Mouse (Mus musculus) forebrain, embryonic 11.5 days (tissue): ENCODE data around the gene Disc1. TPM values are rescaled to one million over a fixed set of nuclear protein-coding genes. Genes with fewer than 3 reads are reported as not detected.

Source experiments
- ATAC-seq: fragments of 200-750 bp; cut with Nextera tagmentation; replicated peaks from 2 replicates; pipeline ENCODE4 v1.8.0; 2017; ENCODE audit warnings: moderate TSS enrichment; ENCODE audit not compliant: low FRiP score
- DNase-seq: peaks from one replicate; pipeline ENCODE4 v3.0.0-alpha.2; 2017; ENCODE audit warnings: low spot score
- H3K27ac ChIP-seq: fragments of 300-500 bp; sonication (generic); 2 replicates; pipeline ENCODE4 v1.5.1; 2014; ENCODE audit warnings: low read depth, low read length
- H3K27me3 ChIP-seq: fragments of 300-500 bp; sonication (generic); 2 replicates; pipeline ENCODE4 v1.6.1; 2014; ENCODE audit warnings: mild to moderate bottlenecking, low read length, mixed read lengths; ENCODE audit not compliant: control insufficient read depth, insufficient read depth
- H3K36me3 ChIP-seq: fragments of 300-500 bp; sonication (generic); 2 replicates; pipeline ENCODE4 v1.6.1; 2014; ENCODE audit warnings: mild to moderate bottlenecking, low read length, moderate library complexity, mixed read lengths; ENCODE audit not compliant: control insufficient read depth, insufficient read depth
- H3K4me1 ChIP-seq: fragments of 300-500 bp; sonication (generic); replicated peaks from 2 replicates; pipeline ENCODE4 v1.6.1; 2014; ENCODE audit warnings: low read length, mixed read lengths; ENCODE audit not compliant: control insufficient read depth, insufficient read depth
- H3K4me2 ChIP-seq: fragments of 300-500 bp; sonication (generic); 2 replicates; pipeline ENCODE4 v1.6.1; 2014; ENCODE audit warnings: low read depth, mild to moderate bottlenecking, low read length, moderate library complexity, mixed read lengths; ENCODE audit not compliant: severe bottlenecking
- H3K4me3 ChIP-seq: fragments of 300-500 bp; sonication (generic); 2 replicates; pipeline ENCODE4 v1.5.1; 2014; ENCODE audit warnings: low read depth, low read length
- H3K9ac ChIP-seq: fragments of 300-500 bp; sonication (generic); 2 replicates; pipeline ENCODE4 v1.6.1; 2014; ENCODE audit warnings: low read length
- H3K9me3 ChIP-seq: fragments of 300-500 bp; sonication (generic); 2 replicates; pipeline ENCODE4 v1.6.1; 2016; ENCODE audit warnings: low read length, mixed read lengths; ENCODE audit not compliant: control insufficient read depth
- WGBS: fragments of 180-500 bp; shearing (Covaris S2); extraction: QIAGEN DNeasy Blood & Tissue Kit; methylation state at CpG from one replicate; pipeline ENCODE4 v1.1.7; 2014; 5-methylcytosine and 5-hydroxymethylcytosine counted together
- polyA plus RNA-seq: library from polyadenylated mRNA; unstranded; fragments of >200 nt; fragmentation: Nextera tagmentation; extraction: Ambion mirVana; gene quantifications from 2 replicates; pipeline ENCODE4 v1.2.1, GENCODE M21; 2014

Gene Disc1
- polyA plus RNA-seq, 1 experiment from 2014 or later, result 1.3 TPM

DNA sequence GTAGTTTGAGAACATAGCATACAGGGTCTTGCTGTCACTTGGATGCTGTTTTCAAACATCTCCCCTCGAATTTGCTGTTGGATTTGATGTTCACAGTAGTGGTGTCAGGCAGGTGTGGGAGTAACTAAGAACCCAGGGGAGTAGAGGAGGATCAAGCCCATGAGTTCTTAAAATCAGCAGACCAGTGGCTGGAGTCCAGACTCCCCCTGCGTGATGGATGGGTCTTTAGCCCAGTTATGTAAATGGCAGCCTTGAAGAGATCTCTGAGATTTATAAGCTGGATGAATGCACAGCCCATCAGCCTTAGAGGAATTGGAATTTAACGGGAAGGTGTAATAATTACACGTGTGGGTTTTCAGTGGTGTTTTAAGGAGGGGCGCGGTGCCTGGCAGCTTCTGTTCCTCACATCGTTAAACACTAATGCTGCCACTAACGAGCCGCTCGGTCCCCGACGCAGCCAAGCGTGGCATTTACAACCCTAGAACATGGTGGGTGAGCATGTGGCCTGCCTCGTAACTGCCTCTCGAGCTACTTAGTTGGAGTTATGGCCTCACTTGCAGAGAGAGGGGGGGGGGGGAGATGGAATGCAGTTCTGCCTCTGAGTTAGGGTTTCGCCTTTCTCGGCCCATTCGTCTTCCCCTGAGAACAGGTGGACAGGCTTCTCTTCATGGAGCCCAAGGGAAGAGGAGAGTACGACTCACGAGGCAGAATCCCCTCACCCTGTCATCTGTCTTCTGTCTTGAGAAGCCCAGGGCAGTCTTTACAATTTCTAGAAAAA lies 103.1 kb downstream of the Disc1 start:
- peak; percentile 66 for DNase-seq

DNA sequence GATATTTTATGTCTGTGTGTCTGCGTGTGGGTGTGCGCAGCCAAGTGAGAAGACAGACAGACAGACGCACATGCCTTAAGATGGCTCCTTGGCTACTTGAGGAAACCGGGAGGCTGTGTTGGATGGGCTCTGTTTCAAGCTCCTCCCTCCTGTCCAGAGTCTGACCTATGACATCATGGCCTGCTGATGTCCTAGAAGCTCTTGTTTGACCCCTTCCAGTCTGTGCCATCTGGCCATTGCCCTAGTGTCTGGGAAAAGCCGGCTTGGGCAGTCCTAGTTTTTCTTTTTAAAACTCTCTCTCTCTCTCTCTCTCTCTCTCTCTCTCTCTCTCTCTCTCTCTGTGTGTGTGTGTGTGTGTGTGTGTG lies 103.6 kb downstream of the Disc1 start:
- Histone ChIP-seq H3K4me1 (no peaks in the 10 kb centered on the region; the same call in 1 of the 2 replicates), H3K4me2 (no peak overlapping the region), H3K27me3 (no peaks in the 10 kb centered on the region), H3K9ac (no peak overlapping the region), H3K36me3 (no peaks in the 10 kb centered on the region), H3K9me3 (no peaks in the 10 kb centered on the region), H3K4me3 (no peak overlapping the region), H3K27ac (no peak overlapping the region)
- WGBS, result 83% methylated on average over 5 of the region's 5 CpGs
- no peak for ATAC-seq
- no peak for DNase-seq

More for the DNA sequence above, 103.1 kb downstream of the Disc1 start:
- Histone ChIP-seq H3K36me3 (no peaks in the 10 kb centered on the region), H3K9me3 (no peaks in the 10 kb centered on the region), H3K27me3 (no peaks in the 10 kb centered on the region), H3K4me1 (no peaks in the 10 kb centered on the region; the same call in 1 of the 2 replicates), H3K4me3 (no peak overlapping the region), H3K9ac (no peak overlapping the region), H3K27ac (no peak overlapping the region), H3K4me2 (no peak overlapping the region)
- WGBS, result 60% methylated on average over 20 of the region's 20 CpGs
- ATAC-seq, result no peak

DNA sequence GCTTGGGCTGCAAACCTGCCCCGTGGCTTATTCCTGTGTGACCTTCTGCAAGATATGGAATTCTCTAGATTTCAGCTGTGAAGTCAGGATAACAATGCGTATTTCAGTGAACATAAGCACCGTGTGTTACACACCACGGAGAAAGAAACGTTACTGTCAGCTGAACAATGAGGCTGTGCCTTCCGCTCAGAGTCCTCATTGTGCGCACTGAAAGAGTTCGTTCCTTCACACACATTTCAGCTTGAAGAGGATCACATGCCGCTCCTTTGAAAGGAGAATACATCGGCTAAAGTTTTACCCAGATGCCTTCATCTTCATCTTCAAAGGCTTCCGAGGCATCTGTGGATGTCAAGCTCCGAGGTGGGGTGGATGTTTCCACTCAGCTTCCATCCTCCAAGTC lies 105.4 kb downstream of the Disc1 start:
- no peak for ATAC-seq
- Histone ChIP-seq H3K9ac (no peak overlapping the region), H3K4me1 (no peaks in the 10 kb centered on the region; the same call in 1 of the 2 replicates), H3K36me3 (no peaks in the 10 kb centered on the region), H3K9me3 (no peaks in the 10 kb centered on the region), H3K27me3 (no peaks in the 10 kb centered on the region), H3K4me3 (no peak overlapping the region), H3K4me2 (no peak overlapping the region), H3K27ac (no peak overlapping the region)
- DNase-seq, result no peak
- 60% methylated on average over 12 of the region's 12 CpGs for WGBS

DNA sequence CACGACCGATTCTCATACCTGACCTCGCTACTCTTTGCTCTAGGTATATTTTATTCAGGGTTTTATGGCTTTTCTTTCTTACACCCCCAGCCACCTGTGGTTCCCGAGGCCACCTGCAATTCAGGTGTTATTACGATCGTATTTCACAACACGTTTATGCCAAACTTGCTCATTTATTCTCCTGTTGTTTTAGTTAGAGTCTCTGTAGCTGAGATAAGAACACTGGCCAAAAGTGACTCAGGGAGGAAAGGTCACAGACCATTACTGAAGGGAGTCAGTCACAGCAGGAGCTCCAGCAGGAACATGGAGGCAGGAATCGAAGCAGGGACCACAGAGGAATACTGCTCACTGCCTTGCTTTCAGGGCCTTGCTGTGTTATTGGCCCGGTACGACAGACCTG lies 109.5 kb downstream of the Disc1 start:
- H3K4me2 ChIP-seq, result no peak overlapping the region
- no peaks in the 10 kb centered on the region for H3K9me3 ChIP-seq
- DNase-seq (no peak), ATAC-seq (no peak)
- no peak overlapping the region for H3K4me3 ChIP-seq
- 86% methylated on average over 10 of the region's 10 CpGs for WGBS
- no peaks in the 10 kb centered on the region for H3K4me1 ChIP-seq
- no peaks in the 10 kb centered on the region for H3K36me3 ChIP-seq
- H3K27ac ChIP-seq, result no peak overlapping the region
- H3K9ac ChIP-seq, result no peak overlapping the region
- no peaks in the 10 kb centered on the region for H3K27me3 ChIP-seq

DNA sequence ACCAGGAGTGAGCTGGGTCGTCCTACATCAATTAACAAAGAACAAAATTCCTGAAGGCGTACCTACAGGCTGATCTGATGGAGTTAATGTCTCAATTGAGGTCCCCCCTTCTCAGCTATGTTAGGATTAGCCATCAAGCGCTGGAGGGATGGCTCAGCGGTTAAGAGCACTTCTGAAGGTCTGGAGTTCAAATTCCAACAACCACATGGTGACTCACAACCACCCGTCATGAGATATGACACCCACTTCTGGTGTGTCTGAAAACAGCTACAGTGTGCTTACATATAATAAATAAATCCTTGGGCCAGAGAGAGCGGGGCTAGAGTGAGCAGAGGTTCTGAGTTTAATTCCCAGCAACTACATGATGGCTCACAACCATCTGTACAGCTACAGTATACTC lies 109.9 kb downstream of the Disc1 start:
- 89% methylated on average over 6 of the region's 6 CpGs for whole genome bisulfite sequencing
- ATAC-seq (no peak), DNase-seq (no peak)
- Histone ChIP-seq H3K9ac (no peak overlapping the region), H3K4me2 (no peak overlapping the region), H3K36me3 (no peaks in the 10 kb centered on the region), H3K27me3 (no peaks in the 10 kb centered on the region), H3K9me3 (no peaks in the 10 kb centered on the region), H3K4me1 (no peaks in the 10 kb centered on the region), H3K4me3 (no peak overlapping the region), H3K27ac (no peak overlapping the region)

DNA sequence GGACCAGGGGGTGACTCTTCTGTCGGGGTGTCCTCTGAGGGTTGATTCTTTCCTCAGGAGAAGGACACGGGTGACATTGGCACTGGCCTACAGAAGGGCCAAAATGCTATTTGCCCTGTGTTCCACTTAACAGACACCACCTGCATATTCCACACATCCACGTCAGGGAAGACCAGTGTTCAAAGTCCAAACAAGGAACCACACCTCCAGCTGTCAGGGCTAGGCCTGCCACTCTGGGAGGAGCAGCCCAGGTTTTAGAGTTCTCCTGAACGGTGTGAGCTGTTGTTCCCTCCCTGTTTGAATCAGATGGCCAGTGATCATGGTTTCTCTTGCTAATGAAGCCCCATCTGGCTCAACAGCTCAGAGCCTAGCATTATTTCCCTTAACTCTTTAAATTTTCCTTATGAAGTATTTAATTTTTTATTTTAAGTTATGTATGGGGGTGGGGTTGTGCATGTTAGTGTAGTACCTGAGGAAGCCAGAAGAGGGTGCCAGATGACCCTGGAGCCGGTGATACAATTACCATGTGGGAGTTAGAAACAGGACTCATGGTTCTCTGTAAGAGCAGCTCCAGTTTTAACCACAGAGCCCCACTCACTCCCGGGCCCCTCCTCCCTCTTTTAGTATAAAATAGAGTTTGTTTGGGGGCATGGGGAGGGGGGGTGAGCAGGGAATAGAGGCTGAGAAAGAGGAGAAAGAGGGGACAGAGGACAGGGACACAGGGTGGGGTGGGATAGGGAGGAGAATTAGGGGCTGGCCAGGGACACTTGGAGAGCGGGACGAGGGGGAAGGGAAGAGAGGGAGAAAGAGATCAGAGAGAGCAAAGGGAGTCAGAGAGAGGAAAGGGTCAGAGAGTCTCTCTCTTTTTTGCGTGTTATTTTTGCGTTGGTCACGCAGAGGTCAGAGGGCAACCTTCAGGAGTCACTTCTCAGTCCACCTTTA lies 111.8 kb downstream of the Disc1 start:
- Histone ChIP-seq H3K4me2 (no peak overlapping the region), H3K9ac (no peak overlapping the region), H3K9me3 (no peaks in the 10 kb centered on the region), H3K4me3 (no peak overlapping the region), H3K27me3 (no peaks in the 10 kb centered on the region), H3K36me3 (no peaks in the 10 kb centered on the region), H3K27ac (no peak overlapping the region), H3K4me1 (no peaks in the 10 kb centered on the region)
- 68% methylated on average over 11 of the region's 11 CpGs for WGBS
- peak; percentile 30; the same call in 1 of the 2 replicates for ATAC-seq
- DNase-seq, result peak; percentile 60

DNA sequence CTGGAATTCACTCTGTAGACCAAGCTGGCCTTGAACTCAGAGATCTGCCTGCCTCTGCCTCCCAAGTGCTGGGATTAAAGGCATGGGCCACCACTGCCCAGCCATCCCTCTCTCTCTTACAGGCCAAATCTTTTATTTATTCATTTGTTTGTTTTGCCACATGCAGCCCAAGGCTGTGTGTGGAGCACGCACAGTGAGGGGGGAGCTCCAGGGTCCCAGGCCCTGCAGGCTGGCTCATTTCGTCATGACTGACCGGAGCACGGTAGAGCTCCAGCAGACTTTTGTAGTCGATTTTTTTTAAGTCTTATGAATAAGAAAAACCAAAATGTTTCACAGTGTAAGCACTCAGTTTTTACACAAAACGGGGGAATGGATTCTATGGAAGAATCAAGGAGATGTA lies 112.5 kb downstream of the Disc1 start:
- ATAC-seq (no peak), DNase-seq (no peak)
- Histone ChIP-seq H3K36me3 (no peaks in the 10 kb centered on the region), H3K4me1 (no peaks in the 10 kb centered on the region), H3K4me3 (no peak overlapping the region), H3K27me3 (no peaks in the 10 kb centered on the region), H3K4me2 (no peak overlapping the region), H3K27ac (no peak overlapping the region), H3K9ac (no peak overlapping the region), H3K9me3 (no peaks in the 10 kb centered on the region)
- 87% methylated on average over 6 of the region's 6 CpGs for WGBS

DNA sequence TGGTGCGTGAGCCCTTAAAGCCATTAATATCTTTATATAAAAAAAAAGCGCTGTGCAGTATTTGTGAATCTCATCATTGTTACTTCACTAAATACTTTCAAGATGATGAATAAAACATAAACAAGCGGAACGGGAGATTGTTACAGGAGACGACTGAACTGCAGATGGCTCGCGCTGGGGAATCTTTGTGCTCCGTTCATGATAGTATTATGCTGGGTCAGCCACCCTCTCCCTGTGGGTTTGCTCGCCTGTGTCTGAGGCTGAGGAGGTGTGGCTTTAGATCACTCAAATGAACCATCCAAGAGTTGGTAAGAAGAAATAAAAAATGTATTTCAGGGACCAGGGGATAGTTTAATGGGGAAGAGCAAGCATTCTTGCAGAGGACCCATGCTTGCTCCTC lies 113.0 kb downstream of the Disc1 start:
- Histone ChIP-seq H3K36me3 (no peaks in the 10 kb centered on the region), H3K4me3 (no peak overlapping the region), H3K9ac (no peak overlapping the region), H3K27ac (no peak overlapping the region), H3K9me3 (no peaks in the 10 kb centered on the region), H3K27me3 (no peaks in the 10 kb centered on the region), H3K4me1 (no peaks in the 10 kb centered on the region), H3K4me2 (no peak overlapping the region)
- ATAC-seq (no peak), DNase-seq (no peak)
- WGBS, result 79% methylated on average over 9 of the region's 9 CpGs
